Mouse (Mus musculus): ENCODE measurements around the gene Olfr90.

DNA sequence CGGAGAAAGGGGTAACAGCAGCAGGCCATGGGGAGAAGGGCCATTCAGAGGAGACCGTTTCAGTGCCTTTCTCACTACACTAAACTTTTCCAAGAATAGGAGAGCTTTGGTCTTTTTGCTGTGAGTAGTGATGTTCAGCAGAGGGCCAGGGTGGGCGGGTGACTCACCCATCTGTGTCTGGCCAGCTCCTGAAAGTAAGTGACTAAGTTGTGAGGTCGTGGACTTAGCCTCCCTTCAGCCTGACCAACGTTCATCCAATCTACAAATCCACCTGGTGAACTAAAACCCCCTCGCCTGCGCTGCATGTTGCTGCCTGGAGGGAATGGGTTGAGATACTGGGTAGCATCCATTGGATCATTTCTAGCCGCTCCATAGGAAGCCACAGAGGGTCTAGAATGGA, 18.2 kb downstream of the Olfr90 start:
- TF ChIP-seq CTCF (IDR thresholded peaks at IDR 0.05; ENCODE audit: low read depth) (no peak), EP300 (optimal IDR thresholded peaks at IDR 0.05) (no peak)

Data from stomach, postnatal 0 days (tissue).